Mouse (Mus musculus) brain, embryonic 14.5 days (tissue): Measurements from ENCODE around the gene Ccdc33. TPM values are rescaled to one million over a fixed set of nuclear protein-coding genes. Genes with fewer than 3 reads are reported as not detected.

ENCODE experiments used
- DNase-seq: peaks from one replicate; pipeline ENCODE4 v3.0.0-alpha.2; 2011; ENCODE audit warnings: low read depth
- CTCF ChIP-seq: fragments of 200-500 bp; IDR thresholded peaks from 2 replicates; pipeline ENCODE4 v1.5.1; 2012; ENCODE audit warnings: inconsistent platforms, mild to moderate bottlenecking, moderate library complexity, borderline replicate concordance; ENCODE audit not compliant: insufficient read depth, insufficient read length; ENCODE audit errors: extremely low read depth
- POLR2A ChIP-seq: fragments of 200-500 bp; IDR thresholded peaks from 2 replicates; pipeline ENCODE4 v1.6.1; 2012; ENCODE audit warnings: mild to moderate bottlenecking, inconsistent platforms, borderline replicate concordance; ENCODE audit not compliant: poor library complexity, insufficient read depth, insufficient read length, severe bottlenecking; ENCODE audit errors: extremely low read depth
- polyA plus RNA-seq: library from polyadenylated mRNA; depleted of rRNA; stranded (reverse); fragments of >200 nt; gene quantifications from 2 replicates; pipeline ENCODE4 v1.2.3, GENCODE M21; 2012

The Ccdc33 gene
- polyA plus RNA-seq, 1 experiment = 0.89 TPM

DNA sequence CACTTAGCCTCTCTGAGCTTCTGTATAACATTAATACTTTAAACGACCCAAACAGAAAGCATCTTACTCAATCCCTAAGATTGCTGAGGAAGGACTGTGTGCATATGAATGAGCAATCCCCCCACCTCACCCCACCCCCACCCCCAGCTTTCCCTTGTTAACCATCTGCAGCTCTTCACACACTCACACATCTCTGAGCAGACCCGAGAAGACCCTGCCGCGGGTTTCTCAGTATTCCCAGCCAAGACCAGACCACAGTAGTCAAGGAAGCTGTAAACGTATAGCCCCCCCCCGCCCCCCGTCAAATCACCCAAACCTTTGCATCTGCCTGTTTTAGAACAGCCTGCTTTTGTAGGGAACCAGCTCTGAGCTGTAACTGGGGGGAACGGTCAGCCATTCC is 34.0 kb downstream of the Ccdc33 start:
- no peak for TF ChIP-seq CTCF
- TF ChIP-seq POLR2A = no peak
- peak; percentile 85 for DNase-seq

DNA sequence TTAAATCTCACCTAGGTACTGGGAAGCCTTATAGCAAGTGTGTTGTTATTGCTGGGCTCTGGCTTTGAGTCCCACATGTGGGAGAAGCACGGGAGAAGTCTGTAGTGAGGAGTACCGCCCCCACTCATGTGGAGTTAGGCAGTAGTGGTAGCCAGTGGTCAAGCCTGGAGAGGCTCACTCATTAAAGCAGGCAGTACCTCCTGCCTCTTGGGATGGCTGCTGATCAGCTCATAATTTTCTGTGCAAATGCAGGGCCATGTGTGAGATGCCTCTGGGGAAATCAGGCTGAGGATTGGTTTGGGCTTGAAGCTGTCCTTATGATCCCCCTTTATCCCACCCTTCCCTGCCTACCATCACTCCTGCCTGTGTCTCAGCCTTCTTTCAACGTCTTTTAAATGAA is 44.1 kb downstream of the Ccdc33 start:
- TF ChIP-seq CTCF (no peak), POLR2A (no peak)
- DNase-seq = peak; percentile 65

DNA sequence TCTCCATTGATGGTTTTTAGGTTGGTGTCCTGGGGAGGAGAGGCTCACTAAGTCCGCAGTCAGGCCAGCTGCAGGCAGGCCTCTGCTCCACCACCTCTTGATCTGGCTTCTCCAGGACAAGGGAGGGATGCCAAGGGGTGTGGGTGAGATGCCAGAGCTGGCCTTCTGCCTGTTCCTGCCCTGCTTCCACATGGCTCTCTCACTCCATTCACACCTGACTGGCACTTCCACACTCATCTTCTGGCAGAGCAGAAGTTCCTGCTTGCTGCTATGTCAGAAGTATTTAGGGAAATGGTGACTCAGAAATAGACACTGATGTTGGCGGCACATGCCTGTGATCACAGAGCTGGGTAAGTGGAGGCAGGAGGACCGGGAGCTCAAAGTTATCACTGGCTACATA is 51.1 kb downstream of the Ccdc33 start:
- DNase-seq = no peak

GRCm38 (mm10) chr9:58066731-58067095 is 51.9 kb downstream of the Ccdc33 start:
- peak; percentile 73 for DNase-seq
- TF ChIP-seq POLR2A (no peak), CTCF (no peak)

More for the DNA sequence above, 51.1 kb downstream of the Ccdc33 start:
- no peak for TF ChIP-seq POLR2A
- TF ChIP-seq CTCF = no peak

- DNase-seq = peak; percentile 72
- TF ChIP-seq POLR2A = no peak
- peak; percentile 45; the same call in 1 of the 2 replicates for TF ChIP-seq CTCF
Measured at GRCm38 (mm10) chr9:58065977-58066730, 52.5 kb downstream of the Ccdc33 start.

DNA sequence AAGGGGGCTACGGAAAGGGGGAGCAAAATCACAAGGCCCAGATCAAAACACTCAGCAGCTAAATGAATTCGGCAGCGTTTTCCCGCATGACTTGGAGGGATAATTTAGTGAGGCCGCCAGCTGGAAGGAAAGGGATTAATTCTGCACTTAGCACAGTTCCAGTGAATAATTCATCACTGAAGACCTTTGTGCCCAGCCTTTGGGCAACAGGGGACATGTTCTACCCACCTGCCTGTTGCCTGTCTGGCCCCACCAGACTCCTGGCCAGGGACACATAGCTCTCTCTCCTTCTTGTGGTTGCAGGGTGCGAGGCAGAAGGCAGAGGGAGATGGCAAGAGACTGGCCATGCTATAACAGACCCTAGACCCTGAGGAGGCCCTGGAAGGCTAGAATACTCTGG is 53.1 kb downstream of the Ccdc33 start:
- no peak for TF ChIP-seq POLR2A
- TF ChIP-seq CTCF = no peak
- peak; percentile 95 for DNase-seq

- TF ChIP-seq CTCF (no peak), POLR2A (no peak)
- no peak for DNase-seq
Measured at GRCm38 (mm10) chr9:58063531-58063930, 55.1 kb downstream of the Ccdc33 start, which contains the start of gene Stra6. Gene Stra6 (plus strand): TSS chr9:58063788.

- TF ChIP-seq POLR2A (no peak), CTCF (no peak)
- peak; percentile 87 for DNase-seq
Measured at GRCm38 (mm10) chr9:58060677-58061667, 57.7 kb downstream of the Ccdc33 start.

DNA sequence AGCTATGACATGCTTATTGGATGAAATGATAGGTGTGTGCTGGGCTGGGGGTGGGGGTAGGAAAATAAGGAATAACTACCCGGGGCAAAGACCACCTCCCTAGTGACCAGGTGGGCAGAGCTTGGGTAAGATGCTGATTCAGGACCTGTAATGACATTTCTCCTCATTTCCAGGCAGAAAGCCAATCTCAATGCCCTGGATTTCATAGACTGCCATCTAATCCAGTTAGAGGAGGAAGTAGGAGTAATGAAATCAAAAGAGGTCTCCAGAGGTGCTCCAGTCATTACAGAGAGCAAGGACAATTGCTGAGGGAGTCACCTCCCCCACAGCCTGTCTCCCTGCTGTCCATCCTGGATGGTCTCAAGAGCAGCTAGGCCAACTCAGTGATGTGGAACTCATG is 58.7 kb downstream of the Ccdc33 start:
- no peak for DNase-seq
- TF ChIP-seq POLR2A (no peak), CTCF (no peak)

- DNase-seq = peak; percentile 63
- TF ChIP-seq POLR2A (no peak), CTCF (no peak)
Measured at GRCm38 (mm10) chr9:58055666-58056065, 63.0 kb downstream of the Ccdc33 start.

GRCm38 (mm10) chr9:58054032-58054431 is 64.6 kb downstream of the Ccdc33 start:
- DNase-seq = peak; percentile 72
- TF ChIP-seq CTCF (no peak), POLR2A (no peak)

GRCm38 (mm10) chr9:58053544-58053943 is 65.1 kb downstream of the Ccdc33 start:
- no peak for DNase-seq
- TF ChIP-seq POLR2A (no peak), CTCF (no peak)

- DNase-seq = peak; percentile 86
- no peak for TF ChIP-seq POLR2A
- TF ChIP-seq CTCF = peak; percentile 84
Measured at GRCm38 (mm10) chr9:58053102-58053501, 65.5 kb downstream of the Ccdc33 start.
